Mouse (Mus musculus) G1E (cell line): ENCODE data around the gene Pla2g16. TPM values are rescaled to one million over a fixed set of nuclear protein-coding genes. Genes with fewer than 3 reads are reported as not detected.

Source experiments
- ATAC-seq: 2 replicates; pipeline ENCODE4 v1.8.0; 2016; ENCODE audit warnings: mild to moderate bottlenecking; ENCODE audit not compliant: insufficient number of reproducible peaks, poor library complexity, low FRiP score, severe bottlenecking; ENCODE audit errors: extremely low read depth
- DNase-seq: peaks from one replicate; pipeline ENCODE4 v3.0.0; 2012; ENCODE audit warnings: low spot score
- H3K27me3 ChIP-seq: 2 replicates; pipeline ENCODE4 v1.6.1; 2012; ENCODE audit warnings: mild to moderate bottlenecking, low read length, inconsistent platforms; ENCODE audit not compliant: insufficient read depth
- H3K36me3 ChIP-seq: replicated peaks from 2 replicates; pipeline ENCODE3; 2012; ENCODE audit warnings: mild to moderate bottlenecking, inconsistent platforms
- H3K4me1 ChIP-seq: 2 replicates; pipeline ENCODE4 v1.6.1; 2012; ENCODE audit warnings: low read depth, low read length, inconsistent platforms, mixed read lengths; ENCODE audit not compliant: insufficient read depth
- H3K4me3 ChIP-seq: 2 replicates; pipeline ENCODE4 v1.5.1; 2012; ENCODE audit warnings: low read depth, mild to moderate bottlenecking, inconsistent platforms, low read length, moderate library complexity, mixed read lengths
- H3K9me3 ChIP-seq: replicated peaks from 2 replicates; pipeline ENCODE4 v1.6.1; 2012; ENCODE audit warnings: inconsistent platforms
- CTCF ChIP-seq: IDR thresholded peaks from 2 replicates; pipeline ENCODE4 v1.5.1; 2012; ENCODE audit warnings: low read depth, low read length, inconsistent platforms, mixed read lengths
- GATA1 ChIP-seq: IDR thresholded peaks from 2 replicates; pipeline ENCODE4 v1.6.1; 2012; ENCODE audit warnings: borderline replicate concordance, low read length, inconsistent platforms, mixed read lengths
- GATA2 ChIP-seq: IDR thresholded peaks from 2 replicates; pipeline ENCODE4 v1.6.1; 2012; ENCODE audit warnings: low read depth, low read length, inconsistent platforms, borderline replicate concordance
- POLR2AphosphoS5 ChIP-seq: IDR thresholded peaks from 2 replicates; pipeline ENCODE4 v1.6.1; 2012; ENCODE audit warnings: low read depth, low read length, inconsistent platforms; ENCODE audit not compliant: insufficient replicate concordance
- TAL1 ChIP-seq: conservative IDR thresholded peaks from 2 replicates; pipeline ENCODE4 v1.6.1; 2012; ENCODE audit warnings: low read depth, low read length, inconsistent platforms, mixed read lengths
- polyA plus RNA-seq: library from polyadenylated mRNA; stranded (reverse); fragments of >175 nt; gene quantifications from 2 replicates; pipeline ENCODE4 v1.2.3, GENCODE M21; 2012
- total RNA-seq, 2 experiments: library from RNA; stranded (forward) in 1 of 2; stranded (reverse) in 1 of 2; fragments of 200-1000 nt in 1 of 2; fragments of >200 nt in 1 of 2; fragmentation: Nextera tagmentation in 1 of 2; gene quantifications; 2 replicates each; pipeline ENCODE4 v1.2.3; 2014 to 2017

Pla2g16 gene
- total and polyA plus RNA-seq, 3 experiments = 0.22 to 0.75 TPM; not detected in 1

GRCm38 (mm10) chr19:7568364-7568763 lies 11.1 kb downstream of the Pla2g16 start:
- no peaks in the 10 kb centered on the region for H3K9me3 ChIP-seq
- TF ChIP-seq POLR2AphosphoS5 = no peak
- TF ChIP-seq GATA2 = no peak
- TF ChIP-seq CTCF = no peak
- no peak for TF ChIP-seq TAL1
- TF ChIP-seq GATA1 = no peak
- no peak overlapping the region for H3K4me3 ChIP-seq
- H3K27me3 ChIP-seq = peaks cover 3% of the 10 kb centered on the region
- no peaks in the 10 kb centered on the region for H3K4me1 ChIP-seq
- no peak for ATAC-seq
- DNase-seq = no peak
- no peaks in the 10 kb centered on the region for H3K36me3 ChIP-seq

DNA sequence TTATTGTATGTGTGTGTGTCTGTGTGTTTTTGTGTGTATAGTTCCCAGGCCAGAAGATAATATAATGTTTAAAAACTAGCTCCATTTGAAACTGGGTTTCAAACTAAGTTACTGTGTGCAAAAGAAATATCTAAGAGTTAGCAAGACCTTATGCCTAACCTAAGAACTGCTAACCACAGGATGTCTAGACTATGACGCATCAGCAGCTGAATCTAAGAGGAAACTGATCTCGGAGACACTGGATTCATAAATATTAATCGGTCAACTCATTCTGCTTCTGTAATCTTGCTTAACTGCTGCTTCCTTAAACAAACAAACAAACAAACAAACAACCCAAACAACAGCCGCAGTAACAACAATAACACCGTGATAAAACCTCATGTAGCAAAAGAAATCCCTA lies 12.4 kb downstream of the Pla2g16 start:
- ATAC-seq (no peak), DNase-seq (no peak)
- peaks cover 3% of the 10 kb centered on the region; the same call in 1 of the 2 replicates for H3K27me3 ChIP-seq
- H3K36me3 ChIP-seq = no peaks in the 10 kb centered on the region
- no peaks in the 10 kb centered on the region for H3K9me3 ChIP-seq
- H3K4me3 ChIP-seq = no peak overlapping the region
- TF ChIP-seq CTCF (no peak), POLR2AphosphoS5 (no peak), GATA1 (no peak), GATA2 (no peak), TAL1 (no peak)
- H3K4me1 ChIP-seq = no peaks in the 10 kb centered on the region

- ATAC-seq = no peak
- Histone ChIP-seq H3K4me1 (peaks cover 7% of the 10 kb centered on the region; the same call in 1 of the 2 replicates), H3K4me3 (no peak overlapping the region), H3K27me3 (peaks cover 6% of the 10 kb centered on the region), H3K9me3 (no peaks in the 10 kb centered on the region), H3K36me3 (no peaks in the 10 kb centered on the region)
- TF ChIP-seq TAL1 (no peak), GATA1 (no peak), CTCF (no peak), GATA2 (no peak), POLR2AphosphoS5 (no peak)
- DNase-seq = no peak
Measured at GRCm38 (mm10) chr19:7576180-7576579, 18.9 kb downstream of the Pla2g16 start.

DNA sequence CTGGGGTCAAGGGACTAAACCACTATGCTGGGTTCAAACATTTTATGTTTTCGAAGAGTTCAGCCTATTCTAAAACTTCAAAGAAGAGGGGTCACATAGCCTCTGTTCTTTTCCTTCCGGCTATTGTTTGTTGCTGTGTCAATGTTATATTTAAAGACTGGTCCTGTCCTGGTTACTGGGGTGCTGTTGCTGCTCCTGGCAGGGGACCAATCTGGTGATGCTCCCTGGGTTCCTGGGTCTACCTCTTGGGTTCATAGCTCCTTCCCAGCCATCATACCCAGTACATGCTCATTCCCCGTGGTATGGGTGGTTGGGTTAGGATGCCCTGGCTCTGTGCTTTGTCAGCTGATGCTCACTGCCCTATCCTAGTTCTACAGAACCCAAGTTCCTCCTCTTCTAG lies 20.5 kb downstream of the Pla2g16 start:
- peaks cover 8% of the 10 kb centered on the region for H3K27me3 ChIP-seq
- H3K4me1 ChIP-seq = peaks cover 8% of the 10 kb centered on the region
- no peaks in the 10 kb centered on the region for H3K36me3 ChIP-seq
- DNase-seq = no peak
- TF ChIP-seq TAL1 = no peak
- TF ChIP-seq POLR2AphosphoS5 = no peak
- no peak for TF ChIP-seq GATA2
- TF ChIP-seq CTCF = no peak
- TF ChIP-seq GATA1 = no peak
- H3K4me3 ChIP-seq = no peak overlapping the region
- ATAC-seq = no peak
- H3K9me3 ChIP-seq = no peaks in the 10 kb centered on the region

GRCm38 (mm10) chr19:7581042-7581441 lies 23.8 kb downstream of the Pla2g16 start:
- DNase-seq (no peak), ATAC-seq (no peak)
- Histone ChIP-seq H3K9me3 (no peaks in the 10 kb centered on the region), H3K36me3 (no peaks in the 10 kb centered on the region), H3K4me1 (peaks cover 11% of the 10 kb centered on the region), H3K4me3 (no peak overlapping the region), H3K27me3 (peaks cover 11% of the 10 kb centered on the region)
- TF ChIP-seq GATA1 (no peak), CTCF (no peak), GATA2 (no peak)

DNA sequence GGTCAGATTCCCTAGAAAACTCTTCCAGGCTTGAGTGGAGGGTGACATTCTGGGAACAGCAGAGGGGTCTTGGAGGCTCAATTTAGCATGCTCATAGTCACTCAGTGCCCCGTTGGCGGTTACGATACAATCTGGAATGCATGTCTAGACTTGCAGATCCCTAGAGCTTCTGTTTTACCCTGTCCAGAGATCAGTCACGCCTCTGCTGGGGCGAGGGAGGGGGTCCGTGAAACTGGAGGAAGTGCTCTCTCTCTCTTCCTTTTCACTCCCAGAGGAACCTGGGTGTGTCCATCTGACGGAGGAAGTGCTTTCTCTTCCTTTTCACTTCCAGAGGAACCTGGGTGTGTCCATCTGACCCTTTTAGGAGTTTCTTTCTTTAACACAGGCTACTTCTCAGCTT lies 25.8 kb downstream of the Pla2g16 start:
- Histone ChIP-seq H3K4me1 (peaks cover 11% of the 10 kb centered on the region), H3K36me3 (no peaks in the 10 kb centered on the region), H3K4me3 (no peak overlapping the region), H3K9me3 (peaks cover 2% of the 10 kb centered on the region; the same call in 1 of the 2 replicates), H3K27me3 (peaks cover 11% of the 10 kb centered on the region)
- no peak for DNase-seq
- ATAC-seq = no peak
- TF ChIP-seq GATA2 = no peak
- no peak for TF ChIP-seq TAL1
- TF ChIP-seq GATA1 = no peak
- no peak for TF ChIP-seq POLR2AphosphoS5
- no peak for TF ChIP-seq CTCF

DNA sequence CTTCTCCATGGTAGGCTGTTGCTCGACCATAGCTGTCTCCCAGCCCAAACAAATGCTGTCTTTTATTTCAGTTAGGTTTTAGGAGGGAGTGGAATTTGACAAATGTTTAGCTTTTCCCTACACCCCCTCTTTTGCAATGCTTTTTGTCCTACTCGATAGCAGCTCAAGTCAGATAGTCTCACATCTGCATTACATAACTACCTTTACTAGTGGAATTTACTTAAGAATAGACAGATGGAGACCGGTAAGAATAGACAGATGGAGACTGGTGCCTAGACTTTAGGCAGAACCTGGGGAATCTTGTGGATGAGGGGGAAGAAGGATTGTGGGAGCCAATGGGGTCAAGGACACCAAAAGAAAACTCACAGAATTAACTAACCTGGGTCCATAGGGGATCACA lies 26.3 kb downstream of the Pla2g16 start:
- H3K4me1 ChIP-seq = peaks cover 11% of the 10 kb centered on the region
- H3K9me3 ChIP-seq = peaks cover 4% of the 10 kb centered on the region; the same call in 1 of the 2 replicates
- peaks cover 8% of the 10 kb centered on the region for H3K27me3 ChIP-seq
- TF ChIP-seq TAL1 (no peak), GATA2 (no peak), CTCF (no peak), POLR2AphosphoS5 (no peak), GATA1 (no peak)
- no peak overlapping the region for H3K4me3 ChIP-seq
- DNase-seq = no peak
- no peaks in the 10 kb centered on the region for H3K36me3 ChIP-seq
- no peak for ATAC-seq
